Mouse (Mus musculus): ENCODE data around the gene Hs3st1. TPM values are rescaled to one million over a fixed set of nuclear protein-coding genes. Genes with fewer than 3 reads are reported as not detected.
"Not testable (repeated sequence)": the region's sequence is repeated elsewhere in the genome, so short reads cannot be mapped to it uniquely, and the experiment has no call there.

The Hs3st1 gene
- polyA plus RNA-seq (2016; fragmentation: Nextera tagmentation; extraction: Ambion mirVana) = 4.6 and 4.9 TPM in 2 replicates

GRCm38 (mm10) chr5:39755375-39755774 lies at the start of gene Hs3st1:
Gene Hs3st1 (minus strand): TSS chr5:39755475.
- not testable (repeated sequence) for H3K27me3 ChIP-seq (replicated peaks; ENCODE audit: low read depth, poor library complexity, severe bottlenecking); DNase-seq (ENCODE audit: low spot score); H3K27ac ChIP-seq (replicated peaks); H3K4me3 ChIP-seq; H3K36me3 ChIP-seq (replicated peaks); H3K4me1 ChIP-seq; H3K9me3 ChIP-seq
- WGBS = 92% methylated on average over 15 of the region's 15 CpGs

DNA sequence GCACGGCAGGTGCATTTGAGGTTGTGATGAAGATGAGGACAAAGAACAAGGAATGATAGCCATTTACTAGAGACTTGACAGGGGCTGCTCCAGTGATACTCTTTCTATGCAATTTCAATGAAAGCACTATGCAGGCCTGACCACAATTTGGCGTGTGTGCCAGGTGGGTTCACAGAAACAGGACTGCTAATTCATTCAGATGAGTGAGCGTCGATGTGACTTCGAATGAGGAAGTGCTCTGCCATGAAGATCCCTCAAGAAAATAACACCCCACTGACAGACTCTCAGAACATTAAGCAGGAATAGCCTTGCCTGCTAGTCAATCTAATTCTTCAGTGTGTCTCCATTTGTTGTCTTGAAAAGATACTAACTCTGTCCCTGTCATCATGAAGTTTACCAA lies 49.4 kb upstream of the Hs3st1 start:
- Histone ChIP-seq H3K36me3 (replicated peaks) (no peaks in the 10 kb centered on the region), H3K4me1 (no peaks in the 10 kb centered on the region), H3K4me3 (no peak overlapping the region), H3K27ac (replicated peaks) (no peak overlapping the region), H3K9me3 (no peaks in the 10 kb centered on the region), H3K27me3 (replicated peaks; ENCODE audit: low read depth, poor library complexity, severe bottlenecking) (no peaks in the 10 kb centered on the region)
- DNase-seq (ENCODE audit: low spot score) = no peak
- 89% methylated on average over 5 of the region's 5 CpGs for WGBS

DNA sequence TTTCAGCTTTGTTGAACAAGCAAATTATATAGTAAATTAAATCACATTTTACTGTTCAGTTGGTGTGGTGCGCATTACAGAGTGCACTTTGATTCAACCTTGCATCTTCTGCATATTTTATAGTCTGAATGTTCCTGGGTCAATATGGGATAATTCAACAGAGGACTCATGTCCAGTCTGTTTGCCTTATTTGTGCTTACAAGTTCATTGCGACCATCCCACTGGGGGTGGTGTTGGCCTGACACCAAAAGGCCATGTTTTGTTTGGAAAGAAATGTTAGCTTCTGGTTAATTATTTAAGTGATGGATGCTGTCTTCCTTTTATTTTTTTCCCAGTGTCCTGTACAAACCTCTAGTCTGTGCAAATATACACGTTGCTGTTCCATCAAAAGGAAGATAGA lies 48.7 kb upstream of the Hs3st1 start:
- H3K36me3 ChIP-seq (replicated peaks) = no peaks in the 10 kb centered on the region
- H3K27me3 ChIP-seq (replicated peaks; ENCODE audit: low read depth, poor library complexity, severe bottlenecking) = no peaks in the 10 kb centered on the region
- no peak for DNase-seq (ENCODE audit: low spot score)
- 86% methylated on average over 3 of the region's 3 CpGs for WGBS
- no peak overlapping the region for H3K4me3 ChIP-seq
- no peaks in the 10 kb centered on the region for H3K4me1 ChIP-seq
- H3K27ac ChIP-seq (replicated peaks) = no peak overlapping the region
- no peaks in the 10 kb centered on the region for H3K9me3 ChIP-seq

- no peaks in the 10 kb centered on the region for H3K4me1 ChIP-seq
- WGBS = 84% methylated on average over 3 of the region's 3 CpGs
- H3K9me3 ChIP-seq = no peaks in the 10 kb centered on the region
- no peak overlapping the region for H3K4me3 ChIP-seq
- H3K36me3 ChIP-seq (replicated peaks) = no peaks in the 10 kb centered on the region
- no peak for DNase-seq (ENCODE audit: low spot score)
- H3K27ac ChIP-seq (replicated peaks) = no peak overlapping the region
- no peaks in the 10 kb centered on the region for H3K27me3 ChIP-seq (replicated peaks; ENCODE audit: low read depth, poor library complexity, severe bottlenecking)
Observed at GRCm38 (mm10) chr5:39803457-39803856, 48.2 kb upstream of the Hs3st1 start.

DNA sequence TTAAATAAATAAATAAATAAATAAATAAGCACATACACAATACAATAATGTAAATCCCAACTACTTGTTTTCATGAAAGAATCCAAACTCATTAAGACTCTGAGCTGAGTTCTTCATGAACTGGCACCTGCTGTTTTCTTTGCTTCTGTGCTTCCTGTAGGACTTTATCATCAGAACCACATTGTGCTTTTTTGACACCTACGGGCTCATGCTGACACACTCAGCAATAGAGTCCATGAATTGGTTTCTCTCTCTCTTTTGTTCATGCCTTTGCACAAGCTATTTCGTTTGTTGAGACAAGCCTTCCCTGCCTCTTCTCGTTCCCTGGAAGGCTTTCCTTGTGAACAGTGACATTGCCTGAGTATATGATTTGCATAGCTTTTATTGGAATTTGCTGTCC lies 46.8 kb upstream of the Hs3st1 start:
- Histone ChIP-seq H3K27me3 (replicated peaks; ENCODE audit: low read depth, poor library complexity, severe bottlenecking) (no peaks in the 10 kb centered on the region), H3K36me3 (replicated peaks) (no peaks in the 10 kb centered on the region), H3K4me1 (no peaks in the 10 kb centered on the region), H3K9me3 (no peaks in the 10 kb centered on the region), H3K4me3 (no peak overlapping the region), H3K27ac (replicated peaks) (no peak overlapping the region)
- WGBS = 79% methylated on average over 3 of the region's 3 CpGs
- DNase-seq (ENCODE audit: low spot score) = no peak

GRCm38 (mm10) chr5:39777094-39777710 lies 21.9 kb upstream of the Hs3st1 start:
- Histone ChIP-seq H3K27ac (replicated peaks) (no peak overlapping the region), H3K4me3 (no peak overlapping the region), H3K27me3 (replicated peaks; ENCODE audit: low read depth, poor library complexity, severe bottlenecking) (no peaks in the 10 kb centered on the region), H3K9me3 (no peaks in the 10 kb centered on the region), H3K4me1 (no peaks in the 10 kb centered on the region), H3K36me3 (replicated peaks) (no peaks in the 10 kb centered on the region)
- 90% methylated on average over 7 of the region's 7 CpGs for WGBS
- DNase-seq (ENCODE audit: low spot score) = no peak

DNA sequence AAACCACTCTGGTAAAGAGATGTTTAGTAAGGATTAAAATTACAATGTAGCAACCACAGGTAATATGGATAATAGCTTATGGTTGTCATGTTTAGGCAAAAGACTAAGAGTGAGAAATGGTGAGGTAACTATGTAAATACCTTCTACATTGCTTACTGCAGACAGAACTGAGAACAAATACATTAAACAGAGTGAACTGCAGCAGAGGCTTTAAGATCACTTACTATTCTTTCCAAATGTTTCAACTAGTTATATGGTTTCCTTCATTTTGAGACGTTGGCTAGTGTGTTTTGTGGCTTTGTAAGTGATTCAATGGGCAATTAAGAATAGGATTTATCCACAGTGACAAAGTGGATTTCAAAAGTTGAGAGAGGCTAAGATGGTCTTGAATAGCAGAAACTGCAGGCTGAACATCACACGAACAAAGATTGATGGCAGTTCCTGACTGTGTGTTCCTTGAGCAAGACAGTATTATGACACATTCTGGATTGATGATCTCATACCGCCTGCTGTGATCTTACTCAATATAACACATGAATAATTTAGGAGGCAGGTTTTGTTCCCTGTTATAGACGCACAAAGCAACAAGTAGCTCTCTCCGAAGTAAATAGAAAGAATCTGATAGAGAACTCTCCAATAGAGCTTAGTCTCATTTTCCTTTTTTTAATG lies 16.5 kb upstream of the Hs3st1 start:
- no peak overlapping the region for H3K27ac ChIP-seq (replicated peaks)
- H3K27me3 ChIP-seq (replicated peaks; ENCODE audit: low read depth, poor library complexity, severe bottlenecking) = no peaks in the 10 kb centered on the region
- H3K9me3 ChIP-seq = no peaks in the 10 kb centered on the region
- no peak for DNase-seq (ENCODE audit: low spot score)
- no peaks in the 10 kb centered on the region for H3K36me3 ChIP-seq (replicated peaks)
- WGBS = 70% methylated on average over 5 of the region's 5 CpGs
- H3K4me1 ChIP-seq = no peaks in the 10 kb centered on the region
- H3K4me3 ChIP-seq = no peak overlapping the region

DNA sequence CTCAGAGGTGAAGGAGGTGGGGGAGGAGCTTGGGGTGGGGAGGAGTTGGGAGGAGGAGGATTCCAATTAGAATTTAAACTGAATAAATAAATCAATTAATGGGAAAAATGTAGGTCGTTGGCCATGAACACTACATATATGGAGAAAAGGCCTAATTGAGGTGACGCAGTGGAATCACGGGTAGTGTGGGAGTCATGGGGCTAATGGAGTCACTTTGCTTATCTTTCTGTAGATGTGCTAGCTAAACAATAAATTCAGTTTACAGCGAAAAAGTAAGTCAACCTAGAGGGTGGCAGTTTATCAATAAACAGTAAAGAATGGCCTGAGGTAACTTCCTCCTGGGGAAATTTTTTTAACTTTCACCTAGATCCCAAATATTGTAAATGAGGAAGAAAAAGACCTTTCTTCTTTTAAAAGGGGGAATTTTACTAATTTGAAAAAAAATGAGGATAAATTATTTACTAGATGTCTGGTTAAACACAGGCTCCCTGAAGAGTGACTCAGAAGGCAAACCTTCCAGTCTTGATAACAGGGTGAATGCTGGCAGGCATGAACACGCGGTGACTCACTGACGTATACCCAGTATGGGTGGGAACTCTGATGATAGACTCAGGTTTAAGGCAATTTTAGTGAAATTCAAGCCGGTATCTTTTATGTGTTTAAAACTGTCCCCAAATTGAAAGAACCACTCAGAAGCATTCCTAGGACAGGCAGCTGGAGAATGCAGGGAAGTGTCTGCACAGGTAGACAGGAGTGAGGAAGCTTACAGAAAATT lies 6.6 kb upstream of the Hs3st1 start:
- WGBS = 90% methylated on average over 8 of the region's 8 CpGs
- DNase-seq (ENCODE audit: low spot score) = no peak
- Histone ChIP-seq H3K27ac (replicated peaks) (no peak overlapping the region), H3K9me3 (no peaks in the 10 kb centered on the region), H3K4me3 (no peak overlapping the region), H3K36me3 (replicated peaks) (no peaks in the 10 kb centered on the region), H3K27me3 (replicated peaks; ENCODE audit: low read depth, poor library complexity, severe bottlenecking) (no peaks in the 10 kb centered on the region), H3K4me1 (no peaks in the 10 kb centered on the region)

DNA sequence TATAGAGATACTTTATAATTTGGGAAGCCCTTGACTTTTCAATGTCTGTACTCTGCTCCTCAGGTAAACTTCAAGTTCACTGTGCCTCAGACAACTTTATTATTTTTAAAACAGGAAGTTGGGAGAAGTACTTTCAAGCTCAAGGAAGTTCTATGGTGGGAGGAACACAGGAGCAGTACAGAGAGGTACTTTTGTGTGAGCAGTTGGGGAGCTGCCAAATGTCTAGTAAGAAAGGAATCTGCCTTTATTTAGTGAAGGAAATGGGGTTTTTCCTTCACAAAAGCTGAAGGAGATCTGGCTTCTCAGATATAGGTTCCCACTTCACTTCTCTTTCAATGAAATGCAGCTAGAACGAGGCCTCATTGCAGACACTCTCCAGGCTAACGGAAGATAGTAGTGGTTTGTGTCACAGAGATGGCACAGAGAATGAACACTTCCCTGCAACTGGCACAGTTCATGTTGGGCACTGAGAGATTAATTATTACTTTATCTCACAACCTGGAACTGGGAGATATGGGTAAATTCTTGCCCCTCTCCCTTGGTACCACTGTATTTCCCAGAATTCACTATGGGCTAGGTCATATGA lies 3.7 kb upstream of the Hs3st1 start:
- Histone ChIP-seq H3K36me3 (replicated peaks) (no peaks in the 10 kb centered on the region), H3K9me3 (no peaks in the 10 kb centered on the region), H3K4me1 (no peaks in the 10 kb centered on the region), H3K27me3 (replicated peaks; ENCODE audit: low read depth, poor library complexity, severe bottlenecking) (no peaks in the 10 kb centered on the region), H3K27ac (replicated peaks) (no peak overlapping the region), H3K4me3 (no peak overlapping the region)
- 90% methylated on average over 2 of the region's 2 CpGs for WGBS
- DNase-seq (ENCODE audit: low spot score) = no peak

GRCm38 (mm10) chr5:39736843-39737242 lies 18.4 kb downstream of the Hs3st1 start:
- WGBS = 93% methylated on average over 2 of the region's 2 CpGs
- no peak overlapping the region for H3K4me3 ChIP-seq
- no peaks in the 10 kb centered on the region for H3K27me3 ChIP-seq (replicated peaks; ENCODE audit: low read depth, poor library complexity, severe bottlenecking)
- H3K27ac ChIP-seq (replicated peaks) = no peak overlapping the region
- H3K4me1 ChIP-seq = no peaks in the 10 kb centered on the region
- no peaks in the 10 kb centered on the region for H3K36me3 ChIP-seq (replicated peaks)
- DNase-seq (ENCODE audit: low spot score) = no peak
- H3K9me3 ChIP-seq = no peaks in the 10 kb centered on the region

DNA sequence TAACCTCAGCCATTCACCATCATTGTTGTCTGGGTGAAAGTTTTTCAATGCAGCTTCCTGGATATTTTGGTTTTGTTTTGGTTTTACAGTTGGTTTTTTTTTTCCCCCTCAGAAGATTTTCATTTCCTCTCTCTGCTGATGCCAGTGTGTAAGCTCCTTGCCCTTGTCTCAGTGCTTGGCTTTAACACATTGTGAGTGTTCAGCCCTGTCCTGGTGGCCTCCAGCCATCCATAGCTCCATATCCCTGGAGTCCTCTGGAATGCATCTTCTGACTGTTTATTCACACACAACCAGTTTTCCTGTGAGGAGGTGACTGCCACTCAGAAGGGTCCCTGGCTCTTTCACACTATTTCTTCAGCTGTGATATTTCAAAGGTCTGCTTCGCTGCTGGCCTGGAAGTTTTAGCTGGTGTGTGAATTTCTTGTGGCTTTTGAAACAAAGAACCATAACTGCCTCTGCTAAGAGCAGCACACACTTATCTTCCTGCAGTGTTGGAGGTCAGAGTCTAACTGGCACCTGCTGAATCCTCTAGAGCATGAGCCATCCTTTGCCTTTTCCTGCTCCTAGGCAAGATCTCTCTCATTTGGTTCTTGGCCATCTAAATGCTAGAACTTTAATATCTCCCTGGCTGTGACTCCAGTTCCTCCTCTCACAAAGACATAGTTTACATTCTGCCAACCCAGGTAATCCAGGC lies 21.4 kb downstream of the Hs3st1 start:
- H3K27me3 ChIP-seq (replicated peaks; ENCODE audit: low read depth, poor library complexity, severe bottlenecking) = no peaks in the 10 kb centered on the region
- H3K27ac ChIP-seq (replicated peaks) = no peak overlapping the region
- no peak overlapping the region for H3K4me3 ChIP-seq
- no peaks in the 10 kb centered on the region for H3K9me3 ChIP-seq
- H3K36me3 ChIP-seq (replicated peaks) = no peaks in the 10 kb centered on the region
- WGBS = 66% methylated on average over 1 of the region's 1 CpGs
- no peak for DNase-seq (ENCODE audit: low spot score)
- H3K4me1 ChIP-seq = no peaks in the 10 kb centered on the region

- WGBS = 63% methylated on average over 5 of the region's 5 CpGs
- no peaks in the 10 kb centered on the region for H3K36me3 ChIP-seq (replicated peaks)
- H3K27ac ChIP-seq (replicated peaks) = no peak overlapping the region
- no peaks in the 10 kb centered on the region for H3K9me3 ChIP-seq
- no peaks in the 10 kb centered on the region for H3K27me3 ChIP-seq (replicated peaks; ENCODE audit: low read depth, poor library complexity, severe bottlenecking)
- no peak overlapping the region for H3K4me3 ChIP-seq
- DNase-seq (ENCODE audit: low spot score) = no peak
- H3K4me1 ChIP-seq = no peaks in the 10 kb centered on the region
Observed at GRCm38 (mm10) chr5:39733013-39733749, 22.1 kb downstream of the Hs3st1 start.
